Mouse (Mus musculus) kidney, postnatal 14 days (tissue): ENCODE measurements around the gene Olfr550.
"Not testable (repeated sequence)": the region's sequence is repeated elsewhere in the genome, so short reads cannot be mapped to it uniquely, and the experiment has no call there.

ENCODE experiments used
- DNase-seq: peaks from one replicate; pipeline ENCODE4 v3.0.0; 2022; ENCODE audit warnings: mixed read lengths

Gene Olfr550

DNA sequence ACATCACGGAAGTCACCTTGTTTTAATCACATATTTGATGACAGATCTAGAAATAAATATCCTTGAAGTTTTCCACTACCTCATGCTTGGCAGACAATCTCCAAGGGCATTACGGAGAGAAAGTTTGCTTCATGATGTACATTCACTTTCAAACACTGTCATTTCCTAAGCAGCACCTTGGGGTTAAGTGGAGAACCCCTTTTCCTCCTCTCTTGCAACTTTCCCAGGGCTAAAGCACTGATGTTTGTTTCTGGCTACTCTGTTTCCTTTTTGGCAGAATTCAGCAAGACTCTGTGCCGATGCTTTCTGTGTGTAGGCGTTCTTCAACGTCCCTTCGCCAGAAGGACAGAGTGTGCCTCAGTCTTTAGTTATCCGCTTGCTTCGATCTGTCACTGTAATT lies at the start of gene Olfr550:
TSS of gene Olfr550 (plus strand) at position 301 of the 400 bp plus-strand sequence.
- DNase-seq = no peak

DNA sequence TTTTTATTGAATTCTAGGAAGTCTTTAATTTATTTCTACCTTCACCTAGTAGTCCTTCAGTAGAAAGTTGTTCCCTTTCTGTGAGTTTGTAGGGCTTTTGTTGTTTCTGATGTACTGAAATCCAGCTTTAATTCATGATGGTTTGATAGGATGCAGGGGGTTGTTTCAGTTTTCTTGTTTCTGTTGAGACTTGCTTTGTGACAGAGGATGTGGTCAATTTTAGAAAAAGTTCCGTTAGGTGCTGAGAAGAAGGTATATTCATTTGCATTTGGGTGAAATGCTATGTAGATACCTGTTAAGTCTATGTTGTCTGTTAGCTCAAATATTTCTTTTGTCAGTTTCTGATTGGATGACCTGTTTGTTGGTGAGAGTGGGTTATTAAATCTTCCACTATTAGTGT lies 42.2 kb upstream of the Olfr550 start:
- DNase-seq = no peak

DNA sequence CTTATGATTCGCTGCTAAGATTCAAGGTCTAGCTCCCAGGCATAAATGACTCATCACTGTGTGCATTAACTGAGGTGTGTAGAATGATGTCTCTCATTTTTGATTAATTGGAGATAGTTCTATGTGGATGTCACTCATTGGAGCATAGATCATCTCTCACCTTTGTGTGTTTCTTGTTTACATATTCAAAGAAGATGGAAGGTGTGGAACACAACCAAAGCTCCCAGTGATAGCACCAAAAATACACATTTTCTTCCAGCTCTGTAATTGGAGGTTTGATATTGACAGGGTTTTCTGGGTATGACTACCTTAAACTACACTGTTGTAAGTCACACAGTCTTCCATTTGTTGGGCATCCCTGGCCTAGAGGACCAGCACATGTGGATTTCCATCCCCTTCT lies 36.8 kb upstream of the Olfr550 start, which contains the start of gene Olfr547:
TSS of gene Olfr547 (plus strand) at position 301 of the 400 bp plus-strand sequence.
- no peak for DNase-seq

DNA sequence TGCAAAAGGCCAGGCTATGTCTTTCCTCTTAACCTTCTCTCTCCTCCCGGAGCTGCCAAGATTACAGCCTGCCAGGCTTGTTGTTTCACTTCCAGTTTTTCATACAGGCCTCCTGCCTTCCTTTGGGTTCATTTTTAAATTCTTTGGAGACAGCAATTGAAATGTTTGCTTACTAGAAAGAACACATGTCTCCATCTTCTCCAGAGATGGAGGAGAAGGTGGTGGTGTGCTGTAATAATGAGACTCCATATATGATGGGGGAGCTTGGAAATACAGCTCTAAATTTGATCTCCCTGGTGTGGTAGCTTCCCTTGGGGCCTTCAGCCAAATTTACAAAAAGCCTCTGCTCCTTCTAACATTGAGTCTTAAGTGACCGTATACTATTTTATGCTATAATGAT lies 30.6 kb upstream of the Olfr550 start, which contains the start of gene Olfr548-ps1:
TSS of gene Olfr548-ps1 (plus strand) at position 301 of the 400 bp plus-strand sequence.
- no peak for DNase-seq

DNA sequence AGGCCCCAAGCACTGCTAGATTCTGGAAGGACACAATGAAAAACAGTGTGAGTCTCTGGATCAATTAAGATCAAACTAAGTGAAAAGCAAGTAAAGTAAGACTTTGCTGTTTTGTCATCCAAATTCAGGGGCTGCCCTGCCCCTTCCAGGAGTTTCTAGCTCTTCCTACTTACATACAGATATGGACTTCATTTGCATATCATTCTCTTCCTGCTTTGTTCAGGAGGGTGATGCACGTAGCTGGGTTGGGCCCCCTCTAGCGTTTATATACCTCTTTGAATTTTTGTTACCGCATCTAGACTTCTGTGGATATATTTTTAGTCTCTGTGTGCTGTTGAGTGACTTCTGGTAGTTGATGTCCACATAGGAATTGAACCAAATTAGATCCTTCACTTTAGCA lies 30.0 kb upstream of the Olfr550 start:
- no peak for DNase-seq

DNA sequence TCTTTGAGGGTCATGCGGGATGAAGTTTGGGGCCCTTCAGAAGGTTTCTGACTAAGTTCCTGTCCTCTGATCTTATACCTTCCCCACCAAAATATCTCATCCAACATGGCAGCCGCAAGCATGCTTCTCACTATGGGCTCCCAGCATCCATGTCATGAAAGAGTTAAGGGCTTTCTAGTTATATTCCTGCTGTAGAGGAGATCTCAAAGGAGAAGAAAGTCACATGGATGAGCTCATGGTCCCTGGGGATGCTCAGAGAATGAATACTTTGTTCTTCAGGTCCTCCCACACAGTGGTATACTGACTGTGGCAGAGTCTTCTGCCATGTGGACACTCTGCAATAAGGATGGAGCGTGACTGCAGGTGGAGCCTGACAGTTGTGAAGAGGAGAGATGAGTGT lies 21.7 kb upstream of the Olfr550 start, which contains the start of gene Olfr549:
TSS of gene Olfr549 (plus strand) at position 301 of the 400 bp plus-strand sequence.
- no peak for DNase-seq

DNA sequence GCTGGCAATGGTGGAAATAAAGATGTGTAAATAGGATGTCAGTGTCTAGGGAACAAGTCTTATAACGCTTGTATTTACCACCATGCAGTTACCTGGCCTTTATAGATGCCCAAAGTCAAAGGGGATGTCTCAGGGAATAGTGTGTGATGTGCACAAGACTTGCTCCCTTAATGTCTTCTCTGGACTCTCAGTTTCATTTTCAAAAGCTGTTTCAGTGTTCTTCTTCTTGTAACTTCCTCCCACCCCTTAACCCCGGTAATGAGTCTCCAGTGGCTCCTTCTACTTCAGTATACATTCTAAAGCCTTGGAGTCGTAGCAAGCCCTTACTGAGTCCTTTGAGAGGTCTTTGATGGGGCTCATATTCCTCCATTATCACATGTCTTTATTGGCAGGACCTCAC lies 18.0 kb upstream of the Olfr550 start:
- DNase-seq = no peak

DNA sequence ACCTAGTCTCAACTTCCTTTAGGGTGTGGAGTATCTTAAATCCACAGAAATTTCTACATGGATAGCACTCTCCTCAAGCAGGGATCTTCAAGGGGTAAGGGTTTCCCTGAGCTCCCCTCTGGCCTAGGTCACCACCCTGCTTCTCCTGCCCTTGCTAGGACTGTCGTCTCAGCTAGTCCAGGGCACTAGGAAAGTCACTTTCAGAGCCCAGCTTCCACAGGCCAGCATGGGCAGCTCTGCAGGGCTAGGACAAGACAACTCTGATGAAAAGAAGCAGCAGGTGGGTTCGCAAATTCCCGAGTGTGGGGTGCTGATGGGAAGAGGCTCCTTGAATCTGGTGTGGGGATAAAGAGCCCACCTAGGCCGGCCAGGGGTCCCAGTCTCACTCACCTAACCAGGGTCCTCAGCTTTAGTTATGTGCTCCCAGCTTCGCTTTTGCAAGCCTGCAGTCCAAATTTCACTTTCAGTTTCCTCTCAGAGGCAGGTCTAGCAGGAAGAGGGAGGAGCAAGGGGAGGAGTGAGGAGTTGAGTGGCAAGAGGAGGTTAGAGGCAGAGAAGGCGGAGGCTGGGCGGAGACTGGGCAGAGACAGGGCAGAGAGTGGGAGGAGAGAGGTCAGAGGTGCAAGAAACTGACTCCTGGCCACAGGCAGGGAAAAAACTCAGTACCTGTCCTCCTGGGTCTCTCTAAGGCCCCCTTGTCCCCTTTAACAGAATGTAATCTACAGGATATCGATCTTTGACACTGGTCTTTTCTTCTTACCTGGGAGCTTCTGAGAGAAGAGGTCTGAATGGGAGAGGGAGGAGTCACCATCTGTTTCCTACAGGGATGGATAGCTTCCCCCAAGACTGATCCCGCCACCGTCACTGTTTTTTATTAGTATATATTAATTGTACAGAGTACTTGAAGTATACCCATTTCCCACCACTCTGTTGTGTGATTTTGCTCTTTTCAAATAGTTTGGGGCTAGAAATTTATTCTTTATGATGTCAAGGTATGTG lies 5.9 kb upstream of the Olfr550 start, which contains the start of gene Trim21:
TSS of gene Trim21 (minus strand) at position 488 of the 999 bp plus-strand sequence.
- peak; percentile 92 for DNase-seq

DNA sequence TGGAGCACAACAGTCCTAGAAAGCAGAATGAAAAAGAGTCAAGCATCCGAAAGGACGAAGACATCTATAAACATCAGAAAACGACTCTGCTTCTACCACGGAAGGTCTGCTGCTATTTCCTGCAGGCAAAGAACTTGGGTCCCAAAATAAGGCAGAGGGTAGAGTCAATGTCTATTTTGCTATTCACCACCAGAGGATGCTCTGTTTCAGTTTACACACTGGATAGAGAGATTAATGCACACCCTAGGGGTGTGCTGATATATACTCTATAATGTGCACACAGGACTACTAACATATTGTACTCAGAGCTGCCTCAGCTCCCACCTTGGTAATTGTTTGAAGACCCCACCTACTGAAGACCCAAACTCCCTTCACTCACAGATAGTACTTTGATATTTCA lies 5.0 kb upstream of the Olfr550 start:
- DNase-seq = no peak

DNA sequence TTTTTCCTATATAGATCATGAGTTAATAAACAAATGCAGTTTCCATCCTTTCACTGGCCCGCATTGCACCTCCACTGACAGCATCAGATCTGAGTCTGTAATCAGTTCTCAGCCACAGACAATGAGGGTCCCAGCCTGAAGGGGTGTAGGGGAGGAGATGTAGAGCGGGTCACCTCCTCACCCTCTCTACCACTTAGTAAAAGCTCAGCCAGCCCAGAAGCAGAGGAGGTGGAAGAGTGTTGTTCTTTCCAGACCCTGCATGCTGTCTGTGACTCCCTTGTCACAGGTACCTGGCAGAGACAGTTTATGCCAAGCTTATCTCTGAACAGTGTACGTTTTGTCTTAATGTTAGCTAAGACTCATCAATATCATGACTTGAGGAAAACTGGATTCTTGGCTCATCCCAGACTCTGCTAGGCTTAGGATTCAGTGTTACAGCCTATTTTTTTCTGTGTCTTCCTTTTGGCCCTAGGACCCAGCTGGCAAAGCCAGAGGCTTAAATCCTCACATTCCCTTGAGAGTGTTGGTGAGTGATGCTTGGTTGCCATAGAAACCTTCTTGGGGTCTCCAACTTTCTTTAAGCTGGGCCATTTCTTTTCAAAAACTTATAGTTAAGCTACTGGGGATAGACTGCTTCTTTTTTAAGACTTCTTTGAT lies 2.1 kb downstream of the Olfr550 start:
- no peak for DNase-seq

DNA sequence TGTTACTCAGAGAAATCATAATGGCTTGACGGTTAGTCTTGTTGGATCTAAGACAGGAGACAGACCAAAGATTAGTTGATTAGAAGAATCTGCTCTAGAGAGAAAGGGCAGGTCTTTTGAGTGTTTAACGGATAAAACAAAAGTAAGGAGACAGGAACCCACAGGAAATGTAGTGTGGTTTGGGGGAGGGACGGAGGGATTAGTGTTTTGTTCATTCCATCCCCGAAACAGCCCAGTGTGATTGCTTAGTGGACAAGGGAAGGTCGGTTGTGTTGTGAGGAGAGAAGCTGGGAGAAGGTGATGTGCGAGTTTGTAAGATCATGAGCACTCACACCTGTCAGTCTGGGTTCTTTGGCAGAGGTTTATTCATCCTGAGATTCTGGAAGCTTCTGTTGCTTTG lies 4.8 kb downstream of the Olfr550 start:
- no peak for DNase-seq

DNA sequence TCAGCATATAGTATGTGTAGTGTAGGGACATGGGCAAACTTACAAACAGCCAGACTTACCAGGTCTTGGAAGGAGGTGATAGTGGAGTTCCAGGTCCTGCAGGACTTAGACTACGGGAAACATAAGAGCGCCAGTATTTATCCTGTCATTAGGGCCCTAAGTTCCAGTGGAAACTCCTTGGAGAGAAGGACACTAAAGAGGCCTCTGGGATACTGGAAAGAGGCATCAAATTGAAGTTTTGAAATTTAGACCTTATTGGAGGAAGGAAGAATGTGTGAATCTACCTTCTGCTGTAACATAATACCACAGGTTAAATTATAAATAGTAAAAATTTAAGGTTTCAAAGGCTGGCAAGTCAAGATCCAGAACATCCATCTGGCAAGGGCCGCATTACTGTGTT lies 20.5 kb downstream of the Olfr550 start, which contains the start of gene Olfr551:
TSS of gene Olfr551 (minus strand) at position 101 of the 400 bp plus-strand sequence.
- DNase-seq = no peak

DNA sequence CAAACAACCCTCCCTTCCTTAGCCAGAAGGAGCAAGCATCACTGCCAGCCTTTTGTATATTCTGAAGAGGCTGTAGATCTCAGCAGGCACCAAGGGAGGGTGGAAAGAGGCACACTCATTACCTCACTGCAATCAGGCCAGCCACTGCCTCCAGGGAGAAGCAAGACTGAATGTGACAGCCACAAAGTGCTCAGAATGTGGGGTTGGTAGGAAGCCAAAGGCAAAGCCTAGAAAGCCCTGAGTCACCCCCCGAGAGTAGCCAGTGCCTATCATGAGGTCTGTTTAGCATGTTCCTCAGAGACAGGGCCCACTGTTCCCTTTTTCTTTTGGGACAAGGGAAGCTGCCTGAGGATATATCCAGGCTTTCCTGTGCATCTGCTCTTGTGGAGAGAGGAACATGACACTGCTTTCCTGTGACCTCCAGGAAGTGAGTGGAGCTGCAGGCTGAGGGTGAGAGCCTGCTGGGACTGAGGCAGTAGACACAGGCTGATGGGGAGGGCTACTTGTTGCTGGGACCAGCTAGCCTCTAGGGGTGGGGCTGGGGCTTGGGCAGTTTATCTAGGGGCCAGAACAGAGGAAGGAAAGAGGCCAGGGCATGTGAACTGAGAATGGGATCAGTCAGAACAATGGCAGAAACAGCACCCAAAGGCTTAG lies 26.3 kb downstream of the Olfr550 start, which contains the start of gene Olfr552:
TSS of gene Olfr552 (plus strand) at position 393 of the 654 bp plus-strand sequence.
- no peak for DNase-seq

DNA sequence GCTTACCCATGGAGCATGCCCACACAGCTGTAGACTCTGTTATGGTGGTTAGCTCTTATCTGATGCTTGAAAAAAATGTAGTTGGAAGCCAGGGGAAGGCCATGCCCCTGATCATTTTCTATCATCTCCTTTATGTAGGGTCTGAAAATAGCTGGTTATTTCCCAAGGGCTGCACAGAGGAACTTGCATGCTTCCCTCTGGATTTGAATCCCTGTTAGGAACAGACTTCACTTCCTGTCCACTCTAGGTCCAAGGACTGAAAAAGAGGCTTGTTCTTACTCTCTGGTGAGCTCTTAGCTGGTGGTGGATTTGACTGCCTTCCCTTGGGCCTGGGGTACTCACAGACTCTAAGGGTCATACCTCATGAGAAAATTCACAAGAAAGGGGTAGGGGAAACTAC lies 46.9 kb downstream of the Olfr550 start, which contains the start of gene Olfr553:
TSS of gene Olfr553 (minus strand) at position 101 of the 400 bp plus-strand sequence.
- no peak for DNase-seq

DNA sequence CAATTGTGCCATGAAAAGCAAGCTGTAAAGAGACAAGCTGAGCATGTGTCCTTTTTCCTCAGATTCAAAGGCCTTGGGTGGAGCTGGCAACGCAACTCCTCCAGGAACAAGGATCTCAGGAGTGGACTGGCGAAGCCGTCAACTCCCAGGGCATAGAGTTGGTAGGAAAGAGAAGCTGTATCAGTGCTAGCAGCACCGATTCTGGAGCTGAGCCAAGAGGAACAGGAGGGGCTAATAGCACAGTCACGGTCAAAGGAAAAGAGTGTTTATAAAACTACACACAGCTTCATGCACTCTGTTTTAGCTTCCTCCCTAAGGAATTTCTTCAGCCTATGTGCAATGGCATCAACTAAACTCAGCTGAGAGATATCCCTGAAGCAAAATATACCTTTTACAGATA lies 48.4 kb downstream of the Olfr550 start:
- no peak for DNase-seq

DNA sequence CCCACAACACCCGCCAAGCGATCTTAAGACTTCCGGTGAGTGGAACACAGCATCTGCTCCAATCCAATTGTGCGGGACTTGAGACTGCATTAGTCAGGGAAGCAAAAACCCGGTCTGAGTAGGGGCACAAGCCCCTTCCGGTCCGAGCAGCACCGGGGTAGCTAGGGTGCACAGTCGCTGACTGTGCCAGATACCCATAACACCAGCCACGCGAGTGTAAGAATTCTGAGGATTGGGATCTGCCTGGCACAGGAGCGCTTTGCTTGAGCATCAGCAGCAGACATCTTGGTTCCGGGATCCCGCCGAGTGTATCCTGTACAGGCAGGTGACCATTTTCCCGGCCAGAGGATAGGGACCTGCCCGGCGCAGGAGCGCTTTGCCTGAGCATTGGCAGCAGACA lies 49.1 kb downstream of the Olfr550 start:
- DNase-seq = not testable (repeated sequence)
